Mouse (Mus musculus): ENCODE data around the gene Rab37.

Gene Rab37

GRCm38 (mm10) chr11:115085064-115085463 lies 6.2 kb upstream of the Rab37 start:
- no peak for DNase-seq (ENCODE audit: low read depth, low spot score)

GRCm38 (mm10) chr11:115086213-115086612 lies 5.0 kb upstream of the Rab37 start:
- no peak for DNase-seq (ENCODE audit: low read depth, low spot score)

- DNase-seq (ENCODE audit: low read depth, low spot score): no peak
These were observed 1.4 kb upstream of the Rab37 start for GRCm38 (mm10) chr11:115089853-115090252.

- no peak for DNase-seq (ENCODE audit: low read depth, low spot score)
These were observed 909 bp downstream of the Rab37 start for GRCm38 (mm10) chr11:115092140-115092539.

GRCm38 (mm10) chr11:115098203-115098932 lies 7.1 kb downstream of the Rab37 start:
- DNase-seq (ENCODE audit: low read depth, low spot score): no peak

- DNase-seq (ENCODE audit: low read depth, low spot score): no peak
These were observed 8.1 kb downstream of the Rab37 start for GRCm38 (mm10) chr11:115099241-115099840.

- DNase-seq (ENCODE audit: low read depth, low spot score): no peak
These were observed 8.9 kb downstream of the Rab37 start for GRCm38 (mm10) chr11:115100032-115100621.

GRCm38 (mm10) chr11:115100741-115101140 lies 9.5 kb downstream of the Rab37 start:
- DNase-seq (ENCODE audit: low read depth, low spot score): no peak

DNA sequence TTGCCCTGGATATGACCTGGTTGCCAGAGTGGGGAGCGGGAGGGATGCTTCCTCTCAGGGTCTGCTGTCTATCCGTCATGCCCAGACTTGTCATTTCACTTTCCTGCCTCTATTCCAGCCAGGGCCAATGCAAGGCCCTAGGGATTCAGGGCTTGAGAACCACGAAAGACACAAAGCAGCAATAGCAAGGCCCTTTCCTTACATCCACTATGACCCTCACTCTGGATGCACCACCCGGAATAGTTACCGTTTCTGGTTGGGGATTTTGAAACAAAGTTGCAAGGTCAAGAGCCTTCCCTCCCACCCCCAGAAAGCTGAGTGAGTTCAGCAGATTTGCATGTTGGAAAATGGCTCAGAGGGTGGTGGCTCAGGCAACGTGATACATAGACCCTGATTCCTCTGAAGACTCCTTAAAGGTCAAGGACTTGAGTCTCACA lies 10.4 kb downstream of the Rab37 start:
- DNase-seq (ENCODE audit: low read depth, low spot score): no peak

GRCm38 (mm10) chr11:115102116-115102515 lies 10.9 kb downstream of the Rab37 start:
- DNase-seq (ENCODE audit: low read depth, low spot score): no peak

GRCm38 (mm10) chr11:115103470-115104413 lies 12.5 kb downstream of the Rab37 start:
- DNase-seq (ENCODE audit: low read depth, low spot score): no peak

- DNase-seq (ENCODE audit: low read depth, low spot score): no peak
These were observed 13.7 kb downstream of the Rab37 start for GRCm38 (mm10) chr11:115104769-115105563.

DNA sequence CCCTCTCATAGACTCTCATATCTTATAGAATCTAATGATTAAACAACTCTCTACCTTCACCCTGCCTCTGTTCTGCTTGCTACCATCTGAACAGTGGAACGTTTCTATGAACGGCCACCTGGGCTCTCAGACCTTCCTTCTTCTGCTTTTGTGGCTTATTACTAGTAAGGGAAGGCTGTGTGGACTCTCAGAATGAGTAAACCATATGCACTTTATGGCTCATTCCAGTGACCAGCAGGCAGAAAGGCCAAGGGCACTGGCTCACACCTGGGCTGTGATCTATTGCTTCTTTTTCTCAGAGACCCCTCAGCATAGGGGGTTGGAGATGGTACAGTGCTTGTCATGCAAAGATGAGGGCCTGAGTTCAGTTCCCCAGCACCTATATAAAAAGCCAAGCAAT lies 15.4 kb downstream of the Rab37 start:
- DNase-seq (ENCODE audit: low read depth, low spot score): no peak

GRCm38 (mm10) chr11:115107403-115107916 lies 16.2 kb downstream of the Rab37 start:
- no peak for DNase-seq (ENCODE audit: low read depth, low spot score)

DNA sequence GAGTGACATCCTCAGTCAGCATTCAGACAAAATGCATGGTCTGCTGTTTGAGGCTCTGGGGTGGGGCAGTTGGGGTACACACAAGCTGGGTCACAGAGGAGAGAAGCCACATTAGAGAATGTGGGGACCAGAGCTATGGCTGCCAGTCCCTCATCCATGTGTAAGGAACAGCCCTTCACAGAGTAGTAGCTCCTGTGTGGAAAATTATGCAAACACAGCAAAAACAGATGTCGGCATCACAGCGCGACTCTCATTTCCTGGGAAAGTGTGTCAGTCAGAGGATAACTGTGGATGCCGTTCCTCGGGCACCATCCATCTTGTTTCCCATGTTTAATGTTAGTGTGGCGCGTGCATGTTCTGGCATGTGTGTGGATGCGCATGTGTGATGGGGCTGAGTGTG lies 16.9 kb downstream of the Rab37 start:
- DNase-seq (ENCODE audit: low read depth, low spot score): no peak

- DNase-seq (ENCODE audit: low read depth, low spot score): no peak
These were observed 19.0 kb downstream of the Rab37 start for GRCm38 (mm10) chr11:115110271-115110670.

DNA sequence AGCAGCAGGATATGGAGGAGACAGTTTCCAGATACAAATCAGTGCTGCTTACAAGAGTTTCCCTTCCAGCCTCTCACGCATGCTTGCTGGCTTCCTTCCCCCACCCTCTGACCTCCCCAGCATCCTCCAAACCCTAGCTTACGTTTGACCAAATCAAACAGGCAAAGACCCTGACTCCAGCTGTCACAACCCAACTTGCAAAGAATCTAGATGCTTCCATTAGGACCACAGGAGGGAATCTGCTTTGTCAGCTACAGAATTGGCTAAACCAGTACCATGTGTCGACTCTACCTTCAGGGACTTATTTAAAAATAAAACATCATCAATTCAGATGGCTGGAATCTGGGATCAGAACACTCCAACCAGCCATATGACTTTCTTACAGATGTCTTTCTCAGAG lies 21.0 kb downstream of the Rab37 start:
- DNase-seq (ENCODE audit: low read depth, low spot score): no peak

GRCm38 (mm10) chr11:115119409-115119808 lies 28.2 kb downstream of the Rab37 start:
- DNase-seq (ENCODE audit: low read depth, low spot score): no peak

DNA sequence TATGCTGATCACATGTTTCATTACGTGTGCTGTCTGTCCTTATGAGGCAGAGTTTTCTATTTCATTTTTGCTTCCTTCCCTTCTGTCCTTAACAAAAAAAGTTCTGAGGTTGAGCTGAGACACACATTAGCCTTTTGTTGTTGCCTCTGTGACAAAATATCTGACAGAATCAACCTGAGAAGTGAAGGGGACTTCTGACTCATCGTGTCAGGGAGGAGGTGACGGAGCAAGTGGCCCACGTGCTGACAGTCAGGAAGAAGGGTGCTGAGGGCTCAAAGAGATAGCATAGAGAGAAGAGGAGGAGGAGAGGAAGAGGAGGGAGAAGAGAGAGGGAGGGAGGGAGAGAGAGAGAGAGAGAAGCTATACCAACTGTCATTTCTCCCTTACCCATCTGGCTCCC lies 37.3 kb downstream of the Rab37 start:
- DNase-seq (ENCODE audit: low read depth, low spot score): no peak

- no peak for DNase-seq (ENCODE audit: low read depth, low spot score)
These were observed 38.4 kb downstream of the Rab37 start for GRCm38 (mm10) chr11:115129508-115130126.

Data from brain, embryonic 18.5 days (tissue).